Mouse (Mus musculus): Measurements from ENCODE around the gene Chrm1.

Gene Chrm1

GRCm38 (mm10) chr19:8683627-8684026 is 20.0 kb downstream of the Chrm1 start:
- DNase-seq (ENCODE audit: low spot score) = no peak

DNA sequence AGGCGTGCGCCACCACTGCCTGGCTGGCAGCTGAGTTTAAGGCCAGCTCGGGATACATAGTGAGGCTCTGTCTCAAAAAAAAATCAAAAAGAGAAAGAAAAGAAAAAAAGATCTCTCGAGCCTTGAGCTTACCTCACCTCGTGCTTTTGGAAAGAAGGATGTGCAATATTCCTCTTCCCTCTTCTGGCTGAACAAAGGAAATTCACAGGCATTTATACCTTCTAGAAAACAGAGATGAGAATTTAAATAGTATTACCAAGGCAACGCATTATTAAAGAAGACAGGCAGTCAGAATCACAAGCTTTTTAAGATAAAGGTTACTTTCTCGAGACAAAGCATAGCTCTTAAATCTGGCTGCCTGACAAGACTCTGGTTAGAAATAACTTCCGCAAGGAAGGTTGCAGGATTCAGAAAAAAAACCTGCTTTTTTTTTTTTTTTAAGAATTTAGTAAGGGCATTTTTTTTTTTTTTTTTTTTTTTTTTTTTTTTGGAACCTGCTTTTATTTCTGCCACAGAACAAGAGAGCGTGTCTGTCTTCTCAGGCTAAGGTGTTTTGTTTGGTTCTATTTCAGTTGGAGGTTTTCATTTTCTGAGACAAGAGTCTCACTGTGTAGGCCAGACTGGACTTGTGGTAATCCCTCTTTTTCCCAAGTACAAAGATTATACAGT is 28.4 kb downstream of the Chrm1 start:
- DNase-seq (ENCODE audit: low spot score) = no peak

DNA sequence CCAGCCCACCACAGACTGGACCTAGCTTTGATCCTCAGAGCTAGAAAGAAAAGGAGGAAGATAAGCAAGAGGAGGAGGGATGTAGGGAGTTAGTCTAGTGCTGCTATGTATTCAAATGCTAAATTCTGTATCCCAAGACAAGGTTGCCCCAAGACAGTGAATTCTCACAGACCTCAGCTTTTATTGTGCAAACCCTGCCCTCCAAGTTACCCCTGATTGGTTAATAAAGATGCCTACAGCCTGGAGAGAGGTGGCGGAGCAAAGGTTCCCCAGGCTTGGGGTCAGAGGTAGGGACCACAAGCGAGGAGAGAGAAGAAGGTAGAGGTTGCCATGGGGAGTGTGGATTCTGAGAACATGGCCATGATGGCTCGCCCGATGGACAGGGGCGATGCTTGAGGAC is 29.2 kb downstream of the Chrm1 start:
- no peak for DNase-seq (ENCODE audit: low spot score)

DNA sequence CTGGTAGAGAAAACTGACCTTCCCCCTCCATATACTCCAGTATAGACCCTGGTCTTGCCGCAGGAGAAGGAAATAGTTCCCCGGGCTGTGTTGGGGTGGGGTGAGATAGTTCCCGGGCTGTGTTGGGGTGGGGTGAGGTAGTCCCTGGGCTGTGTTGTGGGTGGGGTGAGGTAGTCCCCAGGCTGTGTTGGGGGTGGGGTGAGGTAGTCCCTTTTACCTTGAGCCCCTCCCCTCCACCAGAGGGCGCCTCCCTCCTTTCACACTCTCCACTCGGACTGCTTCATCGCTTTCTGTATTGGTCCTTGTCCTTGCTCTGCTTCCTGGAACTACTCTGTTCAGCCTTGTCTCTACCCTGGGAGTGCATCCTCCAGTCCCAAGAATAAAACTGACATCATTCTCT is 31.7 kb downstream of the Chrm1 start:
- DNase-seq (ENCODE audit: low spot score) = no peak

GRCm38 (mm10) chr19:8699652-8700051 is 36.1 kb downstream of the Chrm1 start:
- no peak for DNase-seq (ENCODE audit: low spot score)

GRCm38 (mm10) chr19:8702458-8702857 is 38.9 kb downstream of the Chrm1 start:
- no peak for DNase-seq (ENCODE audit: low spot score)

DNA sequence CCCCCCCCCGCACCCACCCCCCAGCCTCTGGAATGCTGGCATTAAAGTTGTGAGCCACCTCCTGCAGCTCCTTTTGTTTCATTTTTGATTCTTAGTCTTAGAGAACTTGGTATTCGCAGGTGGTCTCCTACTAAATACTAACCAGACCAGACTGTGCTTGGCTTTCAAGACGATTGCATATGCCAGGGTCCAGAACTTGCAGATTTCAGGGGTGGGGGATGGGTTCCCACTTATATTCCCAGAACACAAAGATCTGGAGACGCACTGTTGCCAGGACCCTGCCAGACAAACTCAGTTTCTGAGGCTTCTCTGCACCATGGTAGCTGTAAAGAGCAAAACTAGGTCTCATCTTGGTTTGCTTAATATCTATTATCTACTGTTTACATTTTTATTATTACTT is 40.0 kb downstream of the Chrm1 start:
- DNase-seq (ENCODE audit: low spot score) = no peak

- no peak for DNase-seq (ENCODE audit: low spot score)
Observed at GRCm38 (mm10) chr19:8705026-8705708, 41.6 kb downstream of the Chrm1 start.

- no peak for DNase-seq (ENCODE audit: low spot score)
Observed at GRCm38 (mm10) chr19:8706132-8706667, 42.6 kb downstream of the Chrm1 start.

DNA sequence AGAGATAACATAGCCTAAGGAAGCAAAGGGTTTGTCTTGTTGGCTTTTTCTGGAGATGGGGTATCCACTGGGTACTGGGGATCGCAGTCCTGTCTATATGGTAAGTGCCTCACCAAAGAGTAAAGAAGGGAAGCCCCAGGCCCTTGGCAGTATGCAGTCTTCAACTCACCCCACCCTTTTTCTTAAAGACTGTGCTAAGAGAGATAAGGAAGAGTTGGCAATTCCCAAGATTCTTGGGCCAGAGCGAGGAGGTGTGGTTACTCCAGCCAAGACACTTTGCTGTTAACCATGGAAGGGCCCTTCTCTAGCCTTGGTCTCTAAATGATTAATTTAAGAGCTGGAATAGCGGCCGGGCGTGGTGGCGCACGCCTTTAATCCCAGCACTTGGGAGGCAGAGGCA is 43.3 kb downstream of the Chrm1 start:
- no peak for DNase-seq (ENCODE audit: low spot score)

DNA sequence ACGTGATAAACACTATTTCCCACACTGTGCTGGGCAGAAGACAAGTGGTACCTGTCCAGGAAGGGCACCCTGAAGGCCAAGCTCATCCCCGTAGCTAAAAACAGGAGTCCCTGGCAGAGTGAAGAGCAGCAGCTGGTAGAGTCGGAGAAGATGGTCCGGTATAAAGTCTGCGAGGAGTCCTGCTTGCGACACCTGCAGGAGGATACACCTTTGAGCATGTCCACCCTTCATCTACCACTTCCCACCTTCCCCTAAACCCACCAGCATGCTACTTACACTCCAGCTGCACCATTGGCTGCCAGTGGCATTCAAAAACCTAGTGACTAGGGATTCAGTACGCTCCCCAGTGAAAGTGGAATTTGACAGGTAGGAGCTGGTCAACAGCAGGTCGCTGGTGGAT is 45.4 kb downstream of the Chrm1 start:
- DNase-seq (ENCODE audit: low spot score) = no peak

GRCm38 (mm10) chr19:8710057-8710456 is 46.5 kb downstream of the Chrm1 start:
- DNase-seq (ENCODE audit: low spot score) = no peak

- no peak for DNase-seq (ENCODE audit: low spot score)
Observed at GRCm38 (mm10) chr19:8711506-8711905, 47.9 kb downstream of the Chrm1 start.

DNA sequence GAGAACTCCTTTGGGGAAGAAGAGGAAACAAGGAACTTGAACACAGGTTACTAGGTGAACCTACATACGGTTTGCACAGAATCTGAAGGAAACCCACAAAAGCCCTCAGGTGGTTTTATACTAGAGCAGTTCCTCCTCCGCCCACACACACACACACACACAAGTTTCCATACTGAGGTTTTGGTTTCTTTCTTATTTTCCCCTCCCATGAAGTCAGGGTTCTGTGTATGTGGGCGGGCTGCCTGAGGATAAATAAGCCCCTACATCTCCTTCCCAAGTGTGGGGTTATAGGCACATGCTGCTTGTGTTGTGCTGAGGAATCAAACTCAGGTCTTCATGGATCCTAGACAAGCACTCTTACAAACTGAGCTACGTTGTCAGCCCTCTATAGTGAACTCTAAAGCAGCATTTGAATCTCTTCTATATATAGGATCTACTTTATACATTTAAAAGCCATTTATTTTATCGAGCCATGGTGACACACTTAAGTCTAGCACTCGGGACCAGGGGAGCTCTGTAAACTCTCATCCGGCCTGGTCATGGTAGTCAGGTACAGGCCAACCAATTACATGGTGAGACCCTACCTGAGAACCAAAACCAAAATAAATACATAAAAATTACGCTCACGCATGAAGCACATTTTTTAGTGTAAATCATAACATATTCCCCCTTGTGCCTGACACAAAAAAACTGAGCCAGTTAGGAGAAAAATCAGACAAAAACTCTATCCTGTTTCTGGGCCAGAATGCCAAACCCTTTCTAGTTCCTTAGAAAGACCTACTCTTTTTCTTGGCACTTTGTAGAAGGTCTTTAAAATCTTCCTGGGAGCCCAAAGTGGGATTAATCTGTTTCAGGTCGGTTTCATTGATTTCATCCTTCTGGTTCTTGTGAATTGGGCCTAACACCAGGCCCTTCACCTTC is 48.6 kb downstream of the Chrm1 start:
- no peak for DNase-seq (ENCODE audit: low spot score)

- DNase-seq (ENCODE audit: low spot score) = peak; percentile 66
Observed at GRCm38 (mm10) chr19:8712870-8713305, 49.3 kb downstream of the Chrm1 start.

DNA sequence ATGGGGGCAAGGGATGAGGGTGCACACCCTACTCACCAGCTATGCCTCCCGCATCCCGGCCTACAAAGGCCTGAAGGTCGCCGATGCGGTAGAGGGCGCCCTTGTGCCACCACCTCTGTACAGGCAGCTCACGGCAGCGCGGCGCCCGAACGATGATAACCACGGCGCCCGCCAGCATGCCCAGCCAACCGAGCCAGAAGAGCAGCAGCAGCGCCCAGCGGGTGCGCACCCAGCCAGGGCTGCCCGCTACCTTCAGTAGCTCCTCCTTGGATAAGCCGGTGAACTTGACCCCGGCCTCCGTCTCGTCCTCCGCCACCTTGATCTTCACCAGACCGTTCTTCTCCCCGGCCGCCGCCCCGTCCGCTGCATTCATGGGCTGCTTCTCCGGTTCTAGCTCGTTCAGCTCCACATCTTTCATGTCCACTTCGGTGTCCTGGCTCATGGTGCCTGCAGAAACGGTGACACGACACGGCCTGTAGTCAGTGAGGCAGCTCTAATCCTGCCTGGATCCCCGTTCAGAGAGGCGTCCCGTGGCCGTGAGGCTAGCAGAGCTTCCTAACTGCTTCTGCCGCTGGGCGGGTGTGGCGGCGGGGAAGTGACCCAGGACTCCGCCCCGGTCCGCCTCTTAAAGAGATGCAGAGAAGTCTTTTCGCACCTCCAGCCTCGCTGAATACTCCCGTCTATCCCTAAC is 49.9 kb downstream of the Chrm1 start:
- DNase-seq (ENCODE audit: low spot score) = peak; percentile 88

DNA sequence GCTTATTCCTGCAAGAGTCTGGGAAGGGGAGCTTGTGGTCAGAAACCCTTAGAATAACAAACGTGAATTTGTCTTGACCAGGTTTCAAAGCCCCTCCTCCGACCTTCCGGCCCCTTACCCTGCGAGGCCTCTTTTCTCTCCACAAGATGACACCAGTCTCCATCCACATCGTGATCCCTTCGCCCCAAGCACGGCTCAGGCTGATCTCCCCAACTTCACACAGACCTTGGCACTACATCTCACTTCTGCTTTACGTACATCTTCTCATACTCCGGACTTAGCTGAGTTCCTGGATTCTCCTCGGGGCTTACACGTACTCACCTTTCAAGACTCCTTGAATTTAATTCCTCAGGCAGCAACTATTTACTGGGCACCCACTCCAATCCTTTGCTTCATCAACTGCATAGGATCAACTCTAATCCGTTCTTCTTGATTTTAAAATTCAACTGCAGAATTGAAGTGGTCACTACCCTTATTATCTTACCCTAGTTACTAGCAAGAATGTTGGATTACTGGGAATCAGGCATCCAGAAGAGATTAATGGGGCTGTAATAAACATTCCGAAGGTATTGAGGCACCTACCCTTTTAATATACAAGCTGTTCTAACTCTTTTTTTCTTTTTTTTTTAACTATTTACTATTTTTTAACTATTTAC is 50.5 kb downstream of the Chrm1 start:
- no peak for DNase-seq (ENCODE audit: low spot score)

DNA sequence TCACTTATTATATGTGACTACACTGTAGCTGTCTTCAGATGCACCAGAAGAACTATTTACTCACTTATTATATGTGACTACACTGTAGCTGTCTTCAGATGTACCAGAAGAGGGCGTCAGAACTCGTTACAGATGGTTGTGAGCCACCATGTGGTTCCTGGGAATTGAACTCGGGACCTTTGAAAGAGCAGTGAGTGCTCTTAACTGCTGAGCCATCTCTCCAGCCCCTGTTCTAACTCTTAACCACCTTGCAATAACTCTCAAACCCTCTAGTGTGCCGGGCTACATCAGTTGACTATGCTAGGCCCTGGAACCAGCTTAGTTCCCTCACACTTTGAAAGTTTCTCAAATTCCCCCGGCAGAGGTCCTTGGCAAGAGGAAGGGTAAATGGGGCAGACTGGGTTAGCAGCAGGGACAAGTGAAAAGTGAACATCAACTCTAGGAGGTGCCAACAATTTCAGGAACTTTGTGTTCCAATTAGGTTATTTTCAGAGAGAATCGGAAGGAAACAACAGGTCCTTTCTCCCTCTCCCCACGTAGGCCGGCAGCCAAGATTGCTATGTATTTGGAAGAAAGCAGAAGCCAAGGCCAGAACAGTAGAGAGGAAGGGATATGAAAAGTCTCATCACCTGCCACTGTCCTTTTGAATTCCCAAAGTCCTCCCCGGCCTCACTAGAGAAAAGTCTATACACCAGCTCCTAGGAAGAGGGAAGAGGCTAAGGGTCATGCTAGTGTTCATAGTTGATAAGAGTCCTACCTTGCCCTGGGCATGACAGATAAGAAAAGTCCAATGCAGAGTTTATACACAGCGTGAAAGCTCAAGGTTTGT is 51.3 kb downstream of the Chrm1 start:
- DNase-seq (ENCODE audit: low spot score) = no peak

DNA sequence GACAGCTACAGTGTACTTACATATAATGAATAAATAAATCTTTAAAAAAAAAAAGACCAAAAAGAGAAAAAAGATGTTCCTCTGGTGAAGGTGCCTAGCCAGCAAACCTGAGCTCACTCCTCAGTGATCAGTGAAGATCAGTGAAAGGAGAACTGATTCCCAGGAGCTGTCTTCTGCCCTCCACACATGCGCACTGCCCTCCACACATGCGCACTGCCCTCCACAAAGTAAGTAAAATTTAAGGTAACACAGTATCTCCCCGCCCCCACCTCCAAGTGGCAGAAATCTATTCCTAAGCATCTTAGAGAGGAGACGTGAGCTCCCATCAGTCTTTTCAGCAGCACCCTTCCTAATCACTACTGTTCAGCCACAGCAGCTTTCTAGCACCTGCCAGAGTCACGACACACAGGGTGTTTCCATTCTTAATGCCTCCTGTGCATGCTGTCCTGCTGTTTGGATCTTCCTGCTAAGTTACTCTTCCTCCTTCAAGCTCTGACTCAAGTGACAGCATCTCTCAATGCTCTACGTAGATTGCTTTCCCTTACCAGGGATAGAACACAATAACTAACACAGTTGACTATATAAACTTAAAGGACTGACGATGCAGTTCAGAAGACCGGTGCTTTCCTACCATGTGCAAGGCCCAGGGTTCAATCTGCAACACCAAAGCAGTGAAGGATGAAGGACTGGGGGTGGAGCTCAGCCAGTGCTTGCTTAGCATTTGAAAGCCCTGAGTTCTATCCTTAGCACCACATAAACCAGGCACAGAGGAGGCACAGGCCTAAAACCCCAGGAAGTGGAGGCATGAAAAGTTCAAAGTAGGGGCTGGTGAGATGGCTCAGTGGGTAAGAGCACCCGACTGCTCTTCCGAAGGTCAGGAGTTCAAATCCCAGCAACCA is 52.5 kb downstream of the Chrm1 start:
- no peak for DNase-seq (ENCODE audit: low spot score)

Measured in ovary, adult 18-20 months (tissue).